Mouse (Mus musculus) central nervous system, embryonic 18 days (tissue): ENCODE data around the gene Taf5l. TPM values are rescaled to one million over a fixed set of nuclear protein-coding genes. Genes with fewer than 3 reads are reported as not detected.

Source experiments
- polyA plus RNA-seq: library from polyadenylated mRNA; depleted of rRNA; stranded (reverse); fragments of >200 nt; gene quantifications from 2 replicates; pipeline ENCODE4 v1.2.3, GENCODE M21; 2012; rRNA removed

Gene Taf5l
- polyA plus RNA-seq, result 22.6 and 24.0 TPM in 2 replicates

GRCm38 (mm10) chr8:124021237-124022227 lies at the start of gene Taf5l, which contains the start of gene Urb2:
Gene Taf5l (minus strand): TSS chr8:124021397.
Gene Urb2 (plus strand): TSS chr8:124021508.

DNA sequence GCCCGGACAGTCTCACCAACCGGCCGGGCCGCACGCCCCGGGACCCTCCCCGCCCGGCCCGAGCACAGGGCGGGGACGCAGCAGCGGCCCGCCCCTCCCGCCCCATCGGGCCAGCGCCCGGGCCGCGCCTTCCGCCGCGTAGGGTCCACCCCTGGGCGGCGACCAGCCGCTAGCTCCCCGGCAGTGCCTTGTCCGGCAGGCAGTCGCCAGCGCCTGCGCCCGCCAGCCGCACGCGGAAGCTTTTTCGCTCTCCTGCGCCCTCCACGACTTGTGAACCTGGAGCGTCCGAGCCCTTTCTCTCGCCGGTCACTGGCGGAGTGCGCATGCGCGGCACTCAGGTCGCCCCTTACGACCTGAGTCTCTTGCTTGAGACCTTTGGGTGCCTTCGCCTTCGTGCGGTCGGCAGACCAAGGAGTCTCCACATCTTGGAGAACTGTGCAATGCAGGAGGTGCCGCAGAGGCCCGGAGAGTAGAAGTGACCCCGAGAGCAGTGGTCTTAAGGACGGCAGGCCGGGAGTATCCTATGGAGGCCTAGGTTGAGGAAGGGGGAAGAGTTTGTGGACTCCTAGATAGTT lies 38.3 kb downstream of the Taf5l start, which contains the start of gene Abcb10:
TSS of gene Abcb10 (minus strand) at position 297 of the 575 bp plus-strand sequence.

GRCm38 (mm10) chr8:123948942-123949685 lies 72.1 kb downstream of the Taf5l start, which contains the start of gene Nup133:
Gene Nup133 (minus strand): TSS chr8:123949265.

Other genes starting within 250 kb of the Taf5l start
- 64.4 and 66.9 TPM in 2 replicates for gene Rab4a, start 215.4 kb downstream of the Taf5l start, polyA plus RNA-seq
- gene Ccsap, start 161.2 kb downstream of the Taf5l start, polyA plus RNA-seq, result 11.4 and 11.5 TPM in 2 replicates
- 12.6 and 220 TPM in 2 replicates for gene Acta1, start 126.6 kb downstream of the Taf5l start, polyA plus RNA-seq
- 17.6 and 18.6 TPM in 2 replicates for gene Nup133, start 72.1 kb downstream of the Taf5l start, polyA plus RNA-seq
- 20.0 and 21.0 TPM in 2 replicates for gene Abcb10, start 38.3 kb downstream of the Taf5l start, polyA plus RNA-seq
- 8.4 and 8.7 TPM in 2 replicates for gene Urb2, start 111 bp upstream of the Taf5l start, polyA plus RNA-seq
- 42.3 and 44.0 TPM in 2 replicates for gene Galnt2, start 210.0 kb upstream of the Taf5l start, polyA plus RNA-seq